30 mouse cellular contexts compared by ENCODE assay signal in genomic region chr13:91662751-91663150, GRCm38 (mm10).
A peak's percentile ranks its signal among the peaks of the same experiment; 100 is the strongest.
DNase-seq lines count a peak whose midpoint lies in the region; ATAC-seq lines count a peak whose summit lies in the region.
"Had no signal": no experiment of that assay in that cellular context is flagged by ENCODE, and none has a peak within 500 bp of the region (broad histone marks: within the 10 kb centered on the region; RNA-seq: fewer than 3 reads in every experiment).

No protein-coding gene starts in this region.

- no peaks in the 10 kb centered on the region for H3K27me3 ChIP-seq in midbrain, embryonic 14.5 days (ENCODE audit: control insufficient read depth, insufficient read depth, low read length)
- H3K27me3 ChIP-seq in midbrain, embryonic 10.5 days (ENCODE audit: low read depth, poor library complexity, severe bottlenecking) = no peaks in the 10 kb centered on the region
- no peaks in the 10 kb centered on the region for H3K27me3 ChIP-seq in embryonic facial prominence, embryonic 10.5 days (replicated peaks; ENCODE audit: low read depth, poor library complexity, severe bottlenecking)
- no peaks in the 10 kb centered on the region for H3K27me3 ChIP-seq in heart, embryonic 11.5 days (ENCODE audit: control insufficient read depth, insufficient read depth, low read length)
- H3K27me3 ChIP-seq: hindbrain, embryonic 12.5 days; limb, embryonic 12.5 days; liver, embryonic 15.5 days; midbrain, embryonic 12.5 days; stomach, embryonic 15.5 days had no signal

- no peak overlapping the region for H3K4me2 ChIP-seq in midbrain, embryonic 14.5 days (ENCODE audit: low read length)
- H3K4me2 ChIP-seq in heart, embryonic 11.5 days = no peak overlapping the region
- H3K4me2 ChIP-seq: hindbrain, embryonic 12.5 days; limb, embryonic 12.5 days; liver, embryonic 15.5 days; lung, embryonic 14.5 days; midbrain, embryonic 12.5 days; stomach, embryonic 15.5 days had no signal

- peak; percentile 24 for DNase-seq in adrenal gland, postnatal 10 days
- DNase-seq in adrenal gland, adult 8-10 months = no peak
- DNase-seq in midbrain, embryonic 14.5 days = peak; percentile 23
- DNase-seq in midbrain, embryonic 10.5 days (ENCODE audit: low spot score) = no peak
- DNase-seq in embryonic facial prominence, embryonic 10.5 days (ENCODE audit: low spot score) = peak; percentile 18
- DNase-seq in thymus, postnatal 14 days = no peak
- DNase-seq: adrenal gland, postnatal 36 days; cerebellum, adult 18-20 months; cerebellum, postnatal 14 days; gastrocnemius, postnatal 25 days; heart, adult 11 months; heart, postnatal 36 days; kidney, adult 9 months; kidney, postnatal 10 days; layer of hippocampus, adult 9-11 months; lung, embryonic 14.5 days; right cerebral cortex, postnatal 14 days; thymus, postnatal 25 days had no signal

- H3K4me1 ChIP-seq in midbrain, embryonic 14.5 days (ENCODE audit: control insufficient read depth, insufficient read depth, low read length) = no peaks in the 10 kb centered on the region
- H3K4me1 ChIP-seq in midbrain, embryonic 10.5 days = no peaks in the 10 kb centered on the region
- H3K4me1 ChIP-seq in embryonic facial prominence, embryonic 10.5 days = no peaks in the 10 kb centered on the region
- no peaks in the 10 kb centered on the region for H3K4me1 ChIP-seq in heart, embryonic 11.5 days (ENCODE audit: control insufficient read depth, insufficient read depth, low read length)
- H3K4me1 ChIP-seq: heart, embryonic 10.5 days; hindbrain, embryonic 12.5 days; liver, embryonic 15.5 days; midbrain, embryonic 12.5 days; stomach, embryonic 15.5 days had no signal

- H3K4me3 ChIP-seq in midbrain, embryonic 14.5 days (replicated peaks; ENCODE audit: low read depth, low read length) = no peak overlapping the region
- H3K4me3 ChIP-seq in midbrain, embryonic 10.5 days = no peak overlapping the region
- H3K4me3 ChIP-seq in embryonic facial prominence, embryonic 10.5 days = no peak overlapping the region
- no peak overlapping the region for H3K4me3 ChIP-seq in heart, embryonic 11.5 days (ENCODE audit: low read depth, low read length)
- H3K4me3 ChIP-seq: heart, embryonic 10.5 days; hindbrain, embryonic 12.5 days; limb, embryonic 12.5 days; liver, embryonic 15.5 days; midbrain, embryonic 12.5 days; stomach, embryonic 15.5 days had no signal

- no peaks in the 10 kb centered on the region for H3K36me3 ChIP-seq in midbrain, embryonic 14.5 days (ENCODE audit: control insufficient read depth, insufficient read depth, low read length)
- H3K36me3 ChIP-seq in midbrain, embryonic 10.5 days = no peaks in the 10 kb centered on the region
- H3K36me3 ChIP-seq in embryonic facial prominence, embryonic 10.5 days (replicated peaks) = no peaks in the 10 kb centered on the region
- no peaks in the 10 kb centered on the region for H3K36me3 ChIP-seq in heart, embryonic 11.5 days (ENCODE audit: control insufficient read depth, insufficient read depth, low read length)
- H3K36me3 ChIP-seq: heart, embryonic 10.5 days; hindbrain, embryonic 12.5 days; liver, embryonic 15.5 days; midbrain, embryonic 12.5 days; stomach, embryonic 15.5 days had no signal

- no peak for ATAC-seq in midbrain, embryonic 14.5 days (ENCODE audit: low FRiP score, low TSS enrichment)
- ATAC-seq in heart, embryonic 11.5 days (replicated peaks; ENCODE audit: insufficient number of reproducible peaks, low FRiP score, low TSS enrichment) = no peak
- ATAC-seq in erythroblast, adult 5-6 weeks (replicated peaks; ENCODE audit: low FRiP score, poor library complexity, severe bottlenecking) = no peak
- ATAC-seq: activated CD4-positive, CD25-positive, alpha-beta regulatory T cell, adult 4 months; CD4-positive, CD25-positive, alpha-beta regulatory T cell, adult 4 months; forebrain, embryonic 14.5 days; intestine, postnatal 0 days had no signal

- no peaks in the 10 kb centered on the region for H3K9me3 ChIP-seq in midbrain, embryonic 14.5 days (ENCODE audit: control insufficient read depth, low read length)
- no peaks in the 10 kb centered on the region for H3K9me3 ChIP-seq in midbrain, embryonic 10.5 days (replicated peaks)
- H3K9me3 ChIP-seq in embryonic facial prominence, embryonic 10.5 days = no peaks in the 10 kb centered on the region
- H3K9me3 ChIP-seq in heart, embryonic 11.5 days (replicated peaks; ENCODE audit: control insufficient read depth, low read length) = no peaks in the 10 kb centered on the region
- H3K9me3 ChIP-seq: heart, embryonic 10.5 days; hindbrain, embryonic 12.5 days; limb, embryonic 12.5 days; liver, embryonic 15.5 days; midbrain, embryonic 12.5 days; stomach, embryonic 15.5 days had no signal

- WGBS in midbrain, embryonic 14.5 days = 77% methylated on average over 2 of the region's 2 CpGs
- WGBS in midbrain, embryonic 10.5 days = 77% methylated on average over 2 of the region's 2 CpGs
- 69% methylated on average over 2 of the region's 2 CpGs for WGBS in embryonic facial prominence, embryonic 10.5 days
- 69% methylated on average over 2 of the region's 2 CpGs for WGBS in heart, embryonic 11.5 days (ENCODE audit: insufficient replicate concordance)

- no peak overlapping the region for H3K27ac ChIP-seq in midbrain, embryonic 14.5 days (replicated peaks; ENCODE audit: low read depth, low read length)
- no peak overlapping the region for H3K27ac ChIP-seq in midbrain, embryonic 10.5 days (replicated peaks)
- no peak overlapping the region for H3K27ac ChIP-seq in embryonic facial prominence, embryonic 10.5 days (replicated peaks)
- H3K27ac ChIP-seq in heart, embryonic 11.5 days (ENCODE audit: low read depth, low read length) = no peak overlapping the region
- H3K27ac ChIP-seq: heart, embryonic 10.5 days; hindbrain, embryonic 12.5 days; limb, embryonic 12.5 days; liver, embryonic 15.5 days; midbrain, embryonic 12.5 days; stomach, embryonic 15.5 days had no signal

- H3K9ac ChIP-seq in midbrain, embryonic 14.5 days (replicated peaks; ENCODE audit: low read length) = no peak overlapping the region
- no peak overlapping the region for H3K9ac ChIP-seq in heart, embryonic 11.5 days (ENCODE audit: low read depth, low read length)
- H3K9ac ChIP-seq: hindbrain, embryonic 12.5 days; limb, embryonic 12.5 days; liver, embryonic 15.5 days; lung, embryonic 14.5 days; midbrain, embryonic 12.5 days; stomach, embryonic 15.5 days had no signal

Comparison
In these comparisons a context has a peak if more than half of its experiments do, and no peak if none do; other contexts are left out.
1. DNase-seq: peak in adrenal gland, postnatal 10 days (single experiment), midbrain, embryonic 14.5 days (single experiment) and embryonic facial prominence, embryonic 10.5 days (single experiment); none in adrenal gland, adult 8-10 months (single experiment), midbrain, embryonic 10.5 days (single experiment) and thymus, postnatal 14 days (single experiment).